Mouse (Mus musculus) spleen, adult 2 months (tissue): ENCODE results near the gene Baz1a.

ENCODE experiments used
- CTCF ChIP-seq: fragments of 200-500 bp; IDR thresholded peaks from 2 replicates; pipeline ENCODE4 v1.5.1; 2011; ENCODE audit warnings: mild to moderate bottlenecking, inconsistent platforms; ENCODE audit not compliant: insufficient read depth, insufficient read length, insufficient replicate concordance; ENCODE audit errors: extremely low read depth
- POLR2A ChIP-seq: fragments of 200-500 bp; IDR thresholded peaks from 2 replicates; pipeline ENCODE4 v1.6.1; 2011; ENCODE audit warnings: low read depth, low read length, inconsistent platforms

DNA sequence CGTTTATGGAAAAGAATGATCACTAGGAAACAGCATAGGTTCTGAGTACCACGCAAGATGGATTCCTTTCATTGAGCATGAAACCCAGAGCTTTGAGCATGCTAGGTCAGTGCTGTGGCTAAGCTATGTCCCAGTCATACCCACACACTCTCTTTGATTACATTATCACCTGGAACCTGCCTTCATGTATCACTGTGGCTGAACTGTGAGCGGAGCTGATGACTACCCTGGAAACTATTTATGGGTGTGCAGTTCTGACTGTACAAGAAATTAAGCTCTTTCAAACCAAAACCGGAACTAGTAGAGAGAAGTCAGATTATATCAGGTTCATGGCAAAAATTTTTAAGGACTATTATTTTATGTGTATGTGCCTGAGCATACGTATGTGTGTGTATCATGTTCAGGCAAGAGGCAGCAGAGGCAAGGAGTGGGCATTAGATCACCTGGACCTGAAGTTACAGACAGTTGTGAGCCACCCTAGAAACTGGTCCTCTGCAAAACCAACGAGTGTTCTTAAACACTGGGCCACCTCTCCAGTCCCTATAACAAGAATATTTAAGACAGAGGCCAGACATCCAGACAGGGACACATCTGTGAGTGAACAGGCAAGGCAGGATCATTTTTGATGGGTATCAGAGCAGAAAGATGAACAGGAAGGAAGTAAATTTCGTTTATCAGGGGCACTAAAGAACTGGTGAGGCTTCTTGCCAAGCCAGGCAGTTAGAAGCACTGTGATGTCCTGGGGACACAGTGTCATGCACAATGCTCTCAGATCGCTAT, 2.4 kb upstream of the Baz1a start:
- TF ChIP-seq POLR2A (no peak; the same call in 1 of the 2 replicates), CTCF (no peak)
